In the genomic region with DNA sequence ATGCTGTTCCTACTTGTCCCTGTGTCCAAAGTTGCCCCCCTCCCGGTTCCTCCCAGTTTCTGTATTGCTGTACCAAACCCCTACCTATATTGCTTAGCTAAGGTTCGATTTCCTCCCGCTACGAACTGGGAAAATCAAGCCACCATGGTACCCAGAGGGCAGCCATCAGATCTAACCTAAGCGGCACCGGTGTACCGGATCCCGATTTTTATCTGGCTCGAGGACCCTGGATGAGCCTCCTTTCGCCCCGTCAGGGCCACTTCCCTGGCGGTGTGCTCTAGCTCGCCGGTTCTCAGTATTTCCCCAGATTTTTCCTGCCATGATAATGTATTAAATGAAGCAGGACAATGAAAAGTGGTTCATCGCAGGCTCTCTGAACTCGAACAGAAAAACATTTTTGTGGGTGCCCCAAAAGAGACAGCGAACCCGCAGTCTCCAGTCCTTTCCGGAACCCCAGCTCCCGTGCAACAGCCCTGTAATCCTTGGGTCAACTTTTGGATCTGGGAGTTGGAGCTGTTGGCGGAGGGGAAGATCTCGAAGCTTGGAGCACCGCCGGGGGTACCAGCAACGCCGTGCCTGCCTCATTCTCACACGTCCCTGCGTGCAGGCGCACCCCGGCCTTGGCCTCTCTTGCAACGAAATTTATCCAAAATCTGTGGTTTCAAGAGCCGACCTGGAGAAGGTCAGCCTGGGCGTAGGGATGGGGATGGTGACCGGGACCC, we compare ENCODE assay signal across 8 mouse cellular contexts. TPM values are rescaled to one million over a fixed set of nuclear protein-coding genes. Genes with fewer than 3 reads are reported as not detected.
DNase-seq lines count a peak whose midpoint lies in the region; ATAC-seq lines count a peak whose summit lies in the region.

No protein-coding gene starts in this region.

- H3K4me2 ChIP-seq in heart, embryonic 11.5 days: peak overlapping the region; percentile 32; the same call in 1 of the 2 replicates
- no peak overlapping the region for H3K4me2 ChIP-seq in hindbrain, embryonic 15.5 days

- H3K9me3 ChIP-seq in heart, embryonic 11.5 days (replicated peaks; ENCODE audit: control insufficient read depth, low read length): no peaks in the 10 kb centered on the region
- H3K9me3 ChIP-seq in hindbrain, embryonic 15.5 days: no peaks in the 10 kb centered on the region

- peaks cover 12% of the 10 kb centered on the region for H3K4me1 ChIP-seq in heart, embryonic 11.5 days (ENCODE audit: control insufficient read depth, insufficient read depth, low read length)
- peaks cover 17% of the 10 kb centered on the region for H3K4me1 ChIP-seq in hindbrain, embryonic 15.5 days (replicated peaks)

- peaks cover 79% of the 10 kb centered on the region for H3K27me3 ChIP-seq in heart, embryonic 11.5 days (ENCODE audit: control insufficient read depth, insufficient read depth, low read length)
- peaks cover 77% of the 10 kb centered on the region for H3K27me3 ChIP-seq in hindbrain, embryonic 15.5 days

- H3K27ac ChIP-seq in heart, embryonic 11.5 days (ENCODE audit: low read depth, low read length): no peak overlapping the region
- no peak overlapping the region for H3K27ac ChIP-seq in hindbrain, embryonic 15.5 days (replicated peaks)

- no peak overlapping the region for H3K9ac ChIP-seq in heart, embryonic 11.5 days (ENCODE audit: low read depth, low read length)
- H3K9ac ChIP-seq in hindbrain, embryonic 15.5 days: no peak overlapping the region

- WGBS in heart, embryonic 11.5 days (ENCODE audit: insufficient replicate concordance): 2% methylated on average over 34 of the region's 34 CpGs
- 1% methylated on average over 34 of the region's 34 CpGs for WGBS in hindbrain, embryonic 15.5 days

- no peak for DNase-seq in heart, postnatal 4 days
- DNase-seq in thymus, postnatal 4 days: peak; percentile 40
- no peak for DNase-seq in thymus, postnatal 10 days (ENCODE audit: low spot score in 2 of 2)
- DNase-seq in testis, postnatal 10 days (ENCODE audit: low spot score): no peak

- H3K4me3 ChIP-seq in heart, embryonic 11.5 days (ENCODE audit: low read depth, low read length): no peak overlapping the region
- H3K4me3 ChIP-seq in hindbrain, embryonic 15.5 days: peak overlapping the region; percentile 21; the same call in 1 of the 2 replicates

- ATAC-seq in heart, embryonic 11.5 days (replicated peaks; ENCODE audit: insufficient number of reproducible peaks, low FRiP score, low TSS enrichment): no peak
- ATAC-seq in hindbrain, embryonic 15.5 days (ENCODE audit: low FRiP score, low read depth): no peak
- no peak for ATAC-seq in megakaryocyte progenitor cell, adult 5-6 weeks (replicated peaks; ENCODE audit: poor library complexity)
- ATAC-seq in frontal cortex, adult (ENCODE audit: low TSS enrichment): no peak

- no peaks in the 10 kb centered on the region for H3K36me3 ChIP-seq in heart, embryonic 11.5 days (ENCODE audit: control insufficient read depth, insufficient read depth, low read length)
- H3K36me3 ChIP-seq in hindbrain, embryonic 15.5 days: no peaks in the 10 kb centered on the region

RNA-seq across cellular contexts. Expression of gene Vsx2, which starts 1.3 kb away (rescaled TPM):
- polyA plus RNA-seq in heart, embryonic 11.5 days (2014; fragmentation: Nextera tagmentation; extraction: Ambion mirVana): not detected in 2 replicates
- total RNA-seq in heart, postnatal 4 days (2021): not detected
- 3.6 TPM in 2 replicates for polyA plus RNA-seq in hindbrain, embryonic 15.5 days (2015; fragmentation: Nextera tagmentation; extraction: Ambion mirVana)
- total RNA-seq in megakaryocyte progenitor cell, adult 5-6 weeks (2015): not detected in 2 replicates
- not detected in 2 replicates for total RNA-seq in megakaryocyte progenitor cell, adult 5-6 weeks (2017)

RNA-seq across cellular contexts. Expression of gene Abcd4, which starts 46.4 kb away (rescaled TPM):
- 8.6 and 9.5 TPM in 2 replicates for polyA plus RNA-seq in heart, embryonic 11.5 days (2014; fragmentation: Nextera tagmentation; extraction: Ambion mirVana)
- 1 to 10 TPM; 5.8 to 6.0 TPM for total RNA-seq in heart, postnatal 4 days (2021)
- polyA plus RNA-seq in hindbrain, embryonic 15.5 days (2015; fragmentation: Nextera tagmentation; extraction: Ambion mirVana): 13.8 and 15.4 TPM in 2 replicates
- total RNA-seq in megakaryocyte progenitor cell, adult 5-6 weeks (2015): 2.7 and 3.6 TPM in 2 replicates
- 3.9 and 5.1 TPM in 2 replicates for total RNA-seq in megakaryocyte progenitor cell, adult 5-6 weeks (2017)
